Mouse (Mus musculus) liver, adult (tissue): ENCODE measurements around the gene Cfap73.

Source experiments
- GATA4 ChIP-seq: IDR thresholded peaks from 2 replicates; pipeline ENCODE4 v1.6.1; 2014; ENCODE audit warnings: mild to moderate bottlenecking, low read length; ENCODE audit not compliant: insufficient replicate concordance

Cfap73 gene

GRCm38 (mm10) chr5:120627515-120628300 is 6.3 kb downstream of the Cfap73 start:
- no peak for TF ChIP-seq GATA4

DNA sequence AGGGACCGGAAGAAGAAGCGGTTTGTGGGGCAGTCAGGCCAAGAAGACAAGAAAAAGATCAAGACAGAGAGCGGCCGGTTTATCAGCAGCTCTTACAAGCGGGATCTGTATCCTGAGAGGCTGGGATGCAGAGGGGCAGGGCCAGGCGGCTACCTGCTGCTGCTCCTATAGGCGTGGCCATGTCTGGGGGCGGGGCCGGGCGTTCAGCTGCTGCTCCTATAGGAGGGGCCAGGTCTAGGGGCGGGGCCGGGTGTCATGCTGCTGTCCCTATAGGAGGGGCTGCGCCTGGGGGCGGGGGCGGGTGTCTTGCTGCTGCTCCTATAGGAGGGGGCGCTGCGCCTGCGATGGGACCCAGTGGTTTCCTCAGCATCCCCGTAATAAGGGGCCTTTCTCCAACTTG is 7.6 kb downstream of the Cfap73 start:
- no peak for TF ChIP-seq GATA4

- TF ChIP-seq GATA4: no peak
Measured at GRCm38 (mm10) chr5:120624427-120624826, 9.6 kb downstream of the Cfap73 start.

- no peak for TF ChIP-seq GATA4
Measured at GRCm38 (mm10) chr5:120622198-120622851, 11.7 kb downstream of the Cfap73 start.

DNA sequence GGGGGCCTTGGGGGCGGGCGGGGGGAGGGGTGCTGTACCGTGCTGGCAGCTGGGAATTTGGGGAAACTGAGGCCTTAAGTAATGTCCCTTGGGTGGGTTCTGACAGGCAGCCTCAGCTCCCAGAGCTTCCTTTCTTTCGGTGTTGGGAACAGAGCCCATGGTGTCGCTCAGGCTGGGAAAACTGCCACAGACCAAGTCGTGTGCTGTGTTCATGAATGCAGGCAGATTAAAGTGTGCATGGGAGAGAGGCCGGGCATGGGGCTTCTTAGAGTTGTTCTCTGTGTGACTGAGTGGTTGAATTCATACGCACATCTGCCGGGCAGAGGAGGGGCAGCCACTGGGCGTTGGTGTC is 12.2 kb downstream of the Cfap73 start:
- no peak for TF ChIP-seq GATA4

GRCm38 (mm10) chr5:120621078-120621765 is 12.8 kb downstream of the Cfap73 start:
- no peak for TF ChIP-seq GATA4

DNA sequence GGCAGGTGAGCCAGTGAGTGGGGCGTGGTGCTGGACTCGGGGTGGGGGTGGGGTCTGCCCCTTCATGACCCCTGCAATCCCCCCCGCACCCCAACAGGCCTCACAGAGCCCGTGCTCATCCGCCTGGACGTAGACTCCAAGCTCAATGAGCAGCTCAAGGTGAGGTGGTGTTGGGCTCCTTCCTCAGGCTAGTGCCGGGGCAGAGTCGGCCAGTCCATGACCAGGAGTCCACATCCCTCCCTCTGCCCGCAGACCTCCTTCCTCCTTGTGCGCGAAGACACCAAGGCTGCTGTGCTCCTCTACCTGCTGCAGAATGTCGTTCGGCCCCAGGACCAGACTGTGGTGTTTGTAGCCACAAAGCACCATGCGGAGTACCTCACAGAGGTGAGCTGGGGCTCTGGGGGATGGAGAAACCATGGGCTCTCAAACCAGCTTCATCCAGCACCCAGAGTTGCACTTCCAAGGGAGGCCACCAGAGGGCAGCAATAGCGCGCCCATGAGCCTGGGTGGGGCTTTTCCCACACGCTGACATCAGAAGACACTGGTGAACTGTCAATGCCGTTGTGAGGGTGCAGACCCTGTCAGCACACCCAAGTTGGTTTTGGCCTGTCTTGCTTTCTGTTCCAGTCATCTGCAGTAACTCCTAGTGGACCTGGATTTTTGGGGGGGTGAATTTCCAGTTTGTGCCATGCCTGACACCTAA is 13.5 kb downstream of the Cfap73 start:
- no peak for TF ChIP-seq GATA4

DNA sequence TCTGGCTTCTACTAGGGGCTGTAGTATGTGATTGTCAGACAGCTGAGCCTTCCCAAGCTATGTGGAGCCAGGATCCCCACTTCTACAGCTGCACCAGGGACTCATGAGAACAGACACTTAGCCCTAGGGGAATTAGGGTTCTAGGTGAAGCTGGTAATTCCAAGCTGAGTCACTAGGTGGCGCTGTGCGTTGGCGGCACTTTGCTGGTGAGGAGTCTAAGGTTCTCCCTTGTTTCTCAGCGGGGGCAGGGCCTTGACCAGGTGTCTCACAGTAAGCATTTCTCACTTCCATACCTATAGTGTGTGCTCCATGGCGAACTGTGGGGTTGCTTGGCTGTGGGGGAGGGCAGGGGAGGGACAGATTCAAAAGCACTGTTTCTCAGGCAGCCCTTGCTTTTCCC is 14.8 kb downstream of the Cfap73 start:
- TF ChIP-seq GATA4: no peak

- TF ChIP-seq GATA4: no peak
Measured at GRCm38 (mm10) chr5:120618778-120619177, 15.3 kb downstream of the Cfap73 start.

DNA sequence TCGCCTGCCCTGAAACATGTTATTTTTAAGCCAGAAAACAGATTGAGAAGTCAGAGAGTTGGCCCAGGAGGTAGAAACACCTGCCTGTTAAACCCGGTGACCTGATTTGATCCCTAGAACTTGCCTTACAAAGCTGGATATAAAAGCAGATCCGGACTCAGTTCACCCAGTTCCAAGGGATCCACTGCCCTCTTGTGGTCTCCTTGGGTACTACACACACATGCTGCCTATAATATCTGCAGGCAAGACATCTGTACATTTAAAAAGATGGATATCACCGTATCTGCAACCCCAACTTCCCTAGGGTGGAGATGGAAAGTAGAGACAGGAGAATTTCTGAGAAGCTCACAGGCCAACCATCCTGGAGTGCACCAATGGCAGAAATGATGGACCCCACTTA is 18.1 kb downstream of the Cfap73 start:
- TF ChIP-seq GATA4: no peak

GRCm38 (mm10) chr5:120612822-120613604 is 21.0 kb downstream of the Cfap73 start:
- peak; percentile 43; the same call in 1 of the 2 replicates for TF ChIP-seq GATA4

DNA sequence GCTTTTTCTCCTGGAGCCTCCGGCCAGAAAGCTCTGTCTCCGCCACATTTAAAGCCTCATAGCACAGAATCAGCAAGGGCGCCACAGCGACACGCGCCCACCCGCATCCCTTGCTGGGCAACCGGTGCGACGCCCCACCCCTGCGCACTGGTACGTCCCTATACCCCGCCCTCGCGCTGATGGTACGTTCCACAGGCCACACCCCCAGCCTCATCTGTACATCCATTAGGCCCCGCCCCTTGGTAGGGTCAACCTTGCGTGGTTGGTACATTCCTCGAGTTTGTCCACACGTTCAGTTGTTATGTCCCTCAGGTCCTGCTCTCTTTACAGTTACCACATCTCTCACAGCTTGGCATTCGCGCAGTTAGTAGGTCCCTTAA is 21.6 kb downstream of the Cfap73 start, which contains the start of the genes Rita1 and Ddx54:
Gene Rita1 (minus strand): TSS at position 148 of the 380 bp plus-strand sequence.
Gene Ddx54 (plus strand): TSS at position 298 of the 380 bp plus-strand sequence.
- TF ChIP-seq GATA4: no peak

- TF ChIP-seq GATA4: no peak
Measured at GRCm38 (mm10) chr5:120611416-120611815, 22.6 kb downstream of the Cfap73 start.

DNA sequence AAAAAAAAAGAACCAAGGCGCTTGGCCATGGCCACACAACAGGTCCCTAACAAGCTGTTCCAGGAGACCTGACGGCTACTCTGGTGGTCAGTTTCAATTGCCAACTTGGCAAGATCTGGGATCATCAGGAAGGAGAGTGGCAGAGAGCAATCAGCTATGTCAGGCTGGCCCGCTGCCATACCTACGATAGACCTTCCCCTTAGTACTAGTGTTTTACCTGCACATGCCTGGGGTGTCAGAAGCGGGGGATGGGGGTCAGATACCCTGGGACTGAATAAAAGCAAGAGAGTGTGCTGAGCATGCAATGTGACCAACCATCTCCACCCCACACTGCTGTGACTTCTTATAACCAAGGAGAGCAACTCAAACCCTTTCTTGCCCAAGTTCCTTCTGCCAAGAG is 23.1 kb downstream of the Cfap73 start:
- TF ChIP-seq GATA4: no peak
